Mouse (Mus musculus): ENCODE measurements around the gene 6430548M08Rik.

The 6430548M08Rik gene

GRCm38 (mm10) chr8:120143911-120144651 is 30.1 kb downstream of the 6430548M08Rik start:
- no peak for DNase-seq (ENCODE audit: inconsistent ontology term)

GRCm38 (mm10) chr8:120144652-120145301 is 30.8 kb downstream of the 6430548M08Rik start:
- DNase-seq (ENCODE audit: inconsistent ontology term), result no peak

GRCm38 (mm10) chr8:120146051-120146450 is 32.1 kb downstream of the 6430548M08Rik start:
- DNase-seq (ENCODE audit: inconsistent ontology term), result no peak

GRCm38 (mm10) chr8:120150028-120150427 is 36.1 kb downstream of the 6430548M08Rik start:
- no peak for DNase-seq (ENCODE audit: inconsistent ontology term)

GRCm38 (mm10) chr8:120151151-120151550 is 37.2 kb downstream of the 6430548M08Rik start:
- DNase-seq (ENCODE audit: inconsistent ontology term), result no peak

- no peak for DNase-seq (ENCODE audit: inconsistent ontology term)
Measured at GRCm38 (mm10) chr8:120152636-120153035, 38.7 kb downstream of the 6430548M08Rik start.

GRCm38 (mm10) chr8:120160366-120160765 is 46.4 kb downstream of the 6430548M08Rik start:
- DNase-seq (ENCODE audit: inconsistent ontology term), result no peak

- DNase-seq (ENCODE audit: inconsistent ontology term), result no peak
Measured at GRCm38 (mm10) chr8:120161658-120162403, 47.9 kb downstream of the 6430548M08Rik start.

- no peak for DNase-seq (ENCODE audit: inconsistent ontology term)
Measured at GRCm38 (mm10) chr8:120162404-120162752, 48.4 kb downstream of the 6430548M08Rik start.

GRCm38 (mm10) chr8:120163376-120163775 is 49.4 kb downstream of the 6430548M08Rik start:
- DNase-seq (ENCODE audit: inconsistent ontology term), result no peak

- DNase-seq (ENCODE audit: inconsistent ontology term), result no peak
Measured at GRCm38 (mm10) chr8:120164026-120164425, 50.1 kb downstream of the 6430548M08Rik start.

GRCm38 (mm10) chr8:120167136-120167535 is 53.2 kb downstream of the 6430548M08Rik start:
- no peak for DNase-seq (ENCODE audit: inconsistent ontology term)

GRCm38 (mm10) chr8:120167821-120168220 is 53.9 kb downstream of the 6430548M08Rik start:
- DNase-seq (ENCODE audit: inconsistent ontology term), result peak; percentile 61

- DNase-seq (ENCODE audit: inconsistent ontology term), result no peak
Measured at GRCm38 (mm10) chr8:120169119-120169518, 55.2 kb downstream of the 6430548M08Rik start.

GRCm38 (mm10) chr8:120173195-120173594 is 59.2 kb downstream of the 6430548M08Rik start:
- no peak for DNase-seq (ENCODE audit: inconsistent ontology term)

- DNase-seq (ENCODE audit: inconsistent ontology term), result no peak
Measured at GRCm38 (mm10) chr8:120174606-120175005, 60.7 kb downstream of the 6430548M08Rik start.

- no peak for DNase-seq (ENCODE audit: inconsistent ontology term)
Measured at GRCm38 (mm10) chr8:120176605-120177004, 62.7 kb downstream of the 6430548M08Rik start.

- DNase-seq (ENCODE audit: inconsistent ontology term), result peak; percentile 91
Measured at GRCm38 (mm10) chr8:120177318-120178123, 63.6 kb downstream of the 6430548M08Rik start, which contains the start of gene Fam92b. Fam92b (minus strand) TSS chr8:120177466.

- no peak for DNase-seq (ENCODE audit: inconsistent ontology term)
Measured at GRCm38 (mm10) chr8:120178124-120178514, 64.2 kb downstream of the 6430548M08Rik start.

- DNase-seq (ENCODE audit: inconsistent ontology term), result peak; percentile 92
Measured at GRCm38 (mm10) chr8:120179027-120179431, 65.1 kb downstream of the 6430548M08Rik start.

GRCm38 (mm10) chr8:120180445-120180970 is 66.6 kb downstream of the 6430548M08Rik start:
- DNase-seq (ENCODE audit: inconsistent ontology term), result no peak

All from Muller cell, postnatal 12 days (primary cell).